Mouse (Mus musculus): ENCODE results near the gene Zfp442. TPM values are rescaled to one million over a fixed set of nuclear protein-coding genes. Genes with fewer than 3 reads are reported as not detected.
A peak's percentile ranks its signal among the peaks of the same experiment; 100 is the strongest.
"Not testable (repeated sequence)": the region's sequence is repeated elsewhere in the genome, so short reads cannot be mapped to it uniquely, and the experiment has no call there.

Zfp442 gene
- total RNA-seq (2021), result 1 to 10 TPM; 4.0 to 8.4 TPM

DNA sequence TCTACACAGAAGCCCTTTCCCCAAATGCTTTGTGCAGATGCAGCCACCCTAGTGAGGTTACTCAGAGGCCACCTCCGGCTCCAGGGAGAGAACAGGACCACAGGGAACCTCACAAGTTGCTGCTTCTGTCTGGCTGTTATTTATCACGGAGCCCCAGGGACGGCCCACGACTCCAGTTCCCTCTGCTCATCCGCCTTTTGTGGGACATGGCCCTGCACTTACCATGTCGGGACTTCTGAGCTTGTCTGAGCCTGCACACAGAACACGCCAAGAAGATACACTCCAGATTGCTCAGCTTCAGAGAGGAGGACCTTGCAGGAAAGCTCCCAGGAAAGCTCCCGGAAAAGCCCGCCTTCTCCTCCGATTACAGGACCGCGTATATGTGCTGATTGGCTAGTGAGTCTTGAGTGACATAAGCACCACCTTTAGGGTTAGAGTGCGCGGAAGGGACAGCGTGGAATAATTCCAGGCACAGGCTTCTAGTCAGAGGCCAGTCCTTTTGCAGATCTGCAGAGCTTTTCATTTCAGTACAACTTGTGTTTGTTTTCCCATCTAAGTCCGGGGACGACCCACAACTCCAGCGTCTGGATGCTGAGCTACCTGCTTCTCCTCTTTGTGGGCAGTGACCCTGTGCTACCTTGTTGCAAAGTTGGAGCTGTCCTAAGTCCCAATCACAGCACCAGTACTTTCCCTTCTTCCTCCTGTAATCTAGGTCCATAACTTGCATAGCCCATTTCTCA, at the start of gene Zfp442:
Gene Zfp442 (minus strand): TSS at position 307 of the 740 bp plus-strand sequence.
- intact Hi-C loops (cut with DNase I), result not testable (repeated sequence)
- peak; percentile 78 to 83 for DNase-seq

DNA sequence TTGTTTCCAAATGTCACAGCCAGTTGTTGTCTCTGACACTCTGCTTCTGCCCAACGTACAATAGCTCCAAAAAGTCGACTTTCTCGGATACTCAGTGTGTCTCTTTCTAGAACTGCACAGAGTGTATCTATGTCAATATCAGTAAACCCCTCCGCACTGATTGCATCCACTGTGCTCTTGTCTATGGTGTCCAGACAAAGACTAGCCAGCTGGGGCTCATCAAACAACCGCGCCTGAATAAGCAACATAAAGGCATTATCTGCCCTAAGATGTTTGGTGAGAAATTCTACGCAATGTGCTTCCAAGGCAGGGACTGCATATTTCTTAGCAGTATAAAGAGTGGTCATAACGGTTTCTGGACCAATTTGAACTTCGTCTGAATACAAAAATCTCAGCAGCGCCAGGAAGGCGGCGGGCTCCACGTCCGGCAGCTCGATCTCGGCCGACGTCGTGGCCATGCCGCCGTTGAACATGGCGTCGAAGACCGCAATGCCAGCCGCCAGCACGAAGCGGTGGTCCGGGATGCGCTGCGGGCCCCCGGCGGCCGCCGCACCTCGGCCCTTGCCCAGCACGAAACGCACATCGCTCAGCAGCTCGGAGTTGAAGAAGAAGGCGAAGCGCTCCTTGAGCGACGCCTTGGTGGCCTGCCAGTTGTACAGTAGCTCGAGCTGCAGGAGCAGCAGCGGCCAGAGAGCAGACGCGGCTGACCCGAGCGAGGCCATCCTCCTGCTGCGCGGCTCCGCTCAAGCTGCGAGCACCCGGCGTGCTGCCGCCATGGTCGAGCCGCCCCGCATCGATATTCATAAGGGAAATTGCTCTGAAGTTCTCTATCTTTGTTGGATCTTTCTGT, 49.1 kb upstream of the Zfp442 start:
- intact Hi-C loops (cut with DNase I); DNase-seq: not testable (repeated sequence)

DNA sequence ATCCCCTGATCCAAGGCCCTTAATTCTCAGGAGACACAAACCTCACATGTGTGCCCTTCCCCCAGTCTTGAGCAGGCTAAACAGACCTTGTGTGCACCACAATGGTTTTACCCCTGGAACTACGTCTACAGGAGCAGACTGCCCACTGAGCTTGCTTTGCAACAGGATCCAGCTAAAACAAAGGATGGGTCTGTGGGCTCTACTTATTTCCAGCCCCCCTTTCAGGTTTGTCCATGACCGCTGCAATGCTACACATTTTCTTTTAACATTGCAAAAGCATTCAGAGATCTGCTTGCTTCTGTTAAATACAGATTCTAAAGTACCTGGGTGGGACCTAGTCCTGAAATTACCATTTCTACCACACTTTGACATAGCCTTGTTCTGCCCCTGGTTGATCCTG, 41.7 kb upstream of the Zfp442 start:
- DNase-seq, result no peak
- intact Hi-C loops (cut with DNase I), result no loop called here

DNA sequence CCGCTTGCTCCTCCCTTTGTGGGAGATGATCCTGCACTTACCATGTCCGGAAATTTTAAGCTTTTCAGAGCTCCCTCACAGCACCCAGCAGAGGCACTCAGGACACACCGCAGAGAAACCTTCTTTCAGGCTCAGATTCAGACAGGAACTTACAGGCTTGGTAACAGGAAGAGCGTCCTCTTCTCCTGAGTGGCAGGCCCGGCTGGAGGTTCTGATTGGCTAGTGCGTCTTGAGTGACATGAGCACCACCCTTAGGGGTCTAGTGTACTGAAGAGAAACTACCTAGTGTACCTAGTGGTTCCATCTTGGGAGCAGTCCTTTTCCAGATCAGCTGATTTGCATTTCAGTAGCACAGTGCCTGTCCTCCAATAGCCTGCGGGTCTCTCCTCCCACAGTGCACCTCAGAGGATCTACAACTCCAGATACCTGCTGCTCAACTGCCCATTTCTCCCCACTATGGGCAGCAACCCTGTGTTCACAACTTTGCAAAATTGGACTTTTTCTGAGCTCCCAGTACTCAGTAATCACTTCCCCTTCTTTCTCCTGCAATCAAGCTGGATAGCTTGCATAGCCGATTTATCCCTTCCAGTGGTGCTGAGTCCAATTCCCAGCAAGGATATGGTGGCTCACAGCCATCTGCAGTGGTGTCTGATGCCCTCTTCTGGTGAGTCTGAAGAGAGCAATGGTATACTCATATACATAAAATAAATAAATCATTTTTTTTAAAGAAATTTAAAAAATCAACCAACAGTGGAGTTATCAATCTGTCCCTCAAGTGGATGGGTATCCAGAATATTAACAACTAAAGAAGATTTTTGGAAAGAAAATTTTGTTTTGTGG, 33.9 kb upstream of the Zfp442 start, which contains the start of gene Zfp345:
Gene Zfp345 (minus strand): TSS at position 153 of the 840 bp plus-strand sequence.
- intact Hi-C loops (cut with DNase I), result not testable (repeated sequence)
- DNase-seq, result peak; percentile 4 to 16

DNA sequence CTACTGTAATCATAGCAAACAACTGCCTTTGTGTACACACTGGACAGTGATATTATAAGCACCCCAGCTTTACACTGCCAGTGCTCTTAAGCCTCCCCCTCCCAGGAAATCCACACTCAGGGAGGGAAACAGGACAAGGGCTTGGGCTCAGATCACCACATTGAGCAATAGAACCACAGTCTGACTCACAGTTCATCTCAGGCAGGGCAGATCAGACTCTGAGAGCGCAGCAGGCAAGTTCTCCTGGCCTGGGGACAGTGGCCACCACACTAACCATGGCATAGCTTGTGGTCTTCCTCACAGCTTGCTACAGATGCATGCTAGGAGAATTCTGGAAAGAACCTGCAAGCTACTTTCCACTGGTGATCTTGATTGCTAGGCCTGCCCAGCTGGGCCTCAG, 12.2 kb downstream of the Zfp442 start:
- DNase-seq; intact Hi-C loops (cut with DNase I): not testable (repeated sequence)

DNA sequence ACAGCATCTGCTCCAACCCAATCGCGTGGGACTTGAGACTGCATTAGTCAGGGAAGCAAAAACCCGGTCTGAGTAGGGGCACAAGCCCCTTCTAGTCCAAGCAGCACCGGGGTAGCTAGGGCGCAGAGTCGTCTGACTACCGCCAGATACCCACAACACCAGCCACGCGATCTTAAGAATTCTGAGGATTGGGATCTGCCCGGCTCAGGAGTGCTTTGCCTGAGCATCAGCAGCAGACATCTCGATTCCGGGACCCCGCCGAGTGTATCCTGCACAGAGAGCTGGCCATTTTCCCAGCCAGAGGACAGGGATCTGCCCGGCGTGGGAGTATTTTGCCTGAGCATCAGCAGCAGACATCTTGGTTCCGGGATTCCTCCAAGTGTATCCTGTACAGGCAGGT, 39.1 kb downstream of the Zfp442 start:
- intact Hi-C loops (cut with DNase I), result not testable (repeated sequence)

DNA sequence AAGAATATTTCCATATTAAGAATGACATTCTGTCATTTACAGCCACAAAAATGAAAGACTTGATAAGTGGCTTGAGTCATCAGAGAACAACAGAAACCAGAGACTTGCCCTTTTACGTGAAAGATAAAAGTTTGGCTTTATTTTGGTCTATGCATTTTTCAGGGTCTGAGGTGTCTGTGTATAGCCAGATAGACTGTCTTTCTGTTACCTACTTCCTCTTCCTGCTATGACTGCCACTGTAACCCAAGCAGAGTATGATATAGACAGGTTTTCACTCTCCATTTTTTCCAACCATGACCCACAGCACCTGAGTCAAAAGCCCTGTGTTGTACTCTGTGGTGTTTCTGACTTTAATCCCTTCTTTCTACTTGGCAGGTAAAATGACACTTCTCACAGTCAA, 61.1 kb downstream of the Zfp442 start:
- DNase-seq, result no peak
- intact Hi-C loops (cut with DNase I), result no loop called here

More for the DNA sequence above, 39.1 kb downstream of the Zfp442 start:
- not testable (repeated sequence) for DNase-seq

DNA sequence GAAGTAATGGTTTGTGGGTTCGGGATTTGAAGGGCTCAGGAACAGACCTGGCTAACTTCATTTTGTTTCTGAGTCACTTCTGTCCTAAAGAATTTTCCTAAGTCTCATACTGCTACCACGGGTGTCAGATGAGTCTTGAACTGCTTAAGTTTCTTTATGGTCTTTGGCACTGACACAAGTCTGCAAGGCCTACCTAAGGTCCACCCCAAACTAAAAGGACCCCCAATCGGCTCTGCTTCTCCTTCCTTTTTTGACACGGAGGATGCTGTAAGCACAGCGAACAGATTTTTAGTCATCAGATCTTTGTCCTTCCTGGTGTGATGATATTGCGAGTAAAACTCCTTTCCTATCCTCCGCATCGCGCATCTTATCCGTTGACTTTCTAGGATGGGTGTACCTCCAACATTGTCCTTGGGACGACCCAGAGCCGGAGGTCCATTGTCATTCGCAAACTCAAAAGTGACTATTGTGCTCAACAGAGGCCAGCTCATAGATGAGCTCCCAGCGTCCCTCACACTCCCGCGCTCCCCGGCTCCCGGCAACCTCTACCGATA, 65.7 kb downstream of the Zfp442 start:
- intact Hi-C loops (cut with DNase I), result not testable (repeated sequence)
- DNase-seq, result peak; percentile 1 to 5

DNA sequence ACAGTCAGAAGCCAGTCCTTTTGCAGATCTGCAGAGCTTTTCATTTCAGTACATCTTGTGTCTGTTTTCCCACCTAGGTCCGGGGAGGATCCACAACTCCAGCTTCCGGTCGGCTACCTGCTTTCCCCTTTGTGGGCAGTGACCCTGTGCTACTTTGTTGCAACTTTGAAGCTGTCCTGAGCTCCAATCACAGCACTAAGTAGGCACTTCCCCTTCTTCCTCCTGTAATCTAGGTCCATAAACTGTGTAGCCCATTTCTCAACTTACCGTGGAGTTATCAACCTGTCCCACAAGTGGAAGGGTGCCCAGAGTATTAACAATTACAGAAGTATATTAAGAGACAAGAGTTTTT, 88.4 kb downstream of the Zfp442 start:
- DNase-seq, result no peak
- intact Hi-C loops (cut with DNase I), result loop anchor here (5.0 kb wide), 1 partner anchor 51 kb away; no protein-coding TSS in a partner anchor

DNA sequence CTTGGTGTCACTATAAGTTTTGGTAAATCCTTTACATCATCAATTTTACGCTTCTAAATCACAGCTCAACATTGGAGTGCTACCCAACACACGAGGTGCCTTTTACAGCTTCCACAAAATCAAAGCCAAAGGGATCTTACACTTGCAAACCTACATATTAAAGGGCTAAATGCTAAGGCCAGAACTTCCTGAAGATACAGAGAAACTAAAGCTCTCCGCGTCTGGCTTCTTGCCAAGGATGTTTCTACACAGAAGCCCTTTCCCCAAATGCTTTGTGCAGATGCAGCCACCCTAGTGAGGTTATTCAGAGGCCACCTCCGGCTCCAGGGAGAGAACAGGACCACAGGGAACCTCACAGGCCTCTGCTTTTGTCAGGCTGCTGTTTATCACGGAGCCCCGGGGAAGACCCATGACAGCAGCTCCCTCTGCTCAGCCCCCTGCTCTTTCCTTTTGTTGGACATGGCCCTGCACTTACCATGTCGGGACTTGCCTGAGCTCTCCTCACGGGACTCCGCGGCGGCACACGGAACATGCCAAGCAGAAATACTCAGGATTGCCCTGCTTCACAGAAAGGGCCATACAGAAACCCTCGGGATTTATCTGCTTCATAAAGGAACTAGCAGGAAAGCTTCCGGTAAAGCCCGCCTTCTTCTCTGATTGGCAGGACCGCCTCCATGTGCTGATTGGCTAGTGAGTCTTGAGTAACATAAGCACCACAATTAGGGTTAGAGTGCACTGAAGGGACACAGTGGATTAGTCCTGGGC, 89.0 kb downstream of the Zfp442 start, which contains the start of gene 3300002I08Rik:
Gene 3300002I08Rik (minus strand): TSS at position 653 of the 765 bp plus-strand sequence.
- DNase-seq, result peak; percentile 92 to 95

More for the DNA sequence above, 89.0 kb downstream of the Zfp442 start, which contains the start of gene 3300002I08Rik:
- intact Hi-C loops (cut with DNase I), result loop anchor here (5.0 kb wide), 1 partner anchor 50 kb away; no protein-coding TSS in a partner anchor

Other genes starting within 250 kb of the Zfp442 start
- gene Zfp937, start 233.4 kb downstream of the Zfp442 start, total RNA-seq (2021), result 1 to 10 TPM; 3.4 to 4.8 TPM
- gene Gm21994, start 195.9 kb downstream of the Zfp442 start, total RNA-seq (2021), result 1 to 10 TPM; 2.6 to 4.6 TPM
- gene Gm14124, start 194.0 kb downstream of the Zfp442 start, total RNA-seq (2021), result under 1 TPM; 0.10 to 0.19 TPM
- gene Gm10130, start 127.8 kb downstream of the Zfp442 start, total RNA-seq (2021), result 1 to 10 TPM; 1.2 to 1.9 TPM
- gene 3300002I08Rik, start 88.7 kb downstream of the Zfp442 start, total RNA-seq (2021), result 1 to 10 TPM; 3.2 to 3.9 TPM
- under 1 TPM; 0.30 to 0.53 TPM for gene Zfp345, start 33.6 kb upstream of the Zfp442 start, total RNA-seq (2021)
- gene Cst7, start 118.9 kb upstream of the Zfp442 start, total RNA-seq (2021), result not detected
- 10 to 100 TPM; 45.6 to 62.8 TPM for gene Apmap, start 157.1 kb upstream of the Zfp442 start, total RNA-seq (2021)
- gene Acss1, start 217.0 kb upstream of the Zfp442 start, total RNA-seq (2021), result 10 to 100 TPM; 66.8 to 68.2 TPM
- not detected for gene Vsx1, start 237.9 kb upstream of the Zfp442 start, total RNA-seq (2021)